Mouse (Mus musculus) ovary, postnatal 10 days (tissue): ENCODE data around the gene Ddx54.

ENCODE experiments used
- DNase-seq: peaks from one replicate; pipeline ENCODE4 v3.0.0; 2022; ENCODE audit warnings: low spot score

Ddx54 gene

DNA sequence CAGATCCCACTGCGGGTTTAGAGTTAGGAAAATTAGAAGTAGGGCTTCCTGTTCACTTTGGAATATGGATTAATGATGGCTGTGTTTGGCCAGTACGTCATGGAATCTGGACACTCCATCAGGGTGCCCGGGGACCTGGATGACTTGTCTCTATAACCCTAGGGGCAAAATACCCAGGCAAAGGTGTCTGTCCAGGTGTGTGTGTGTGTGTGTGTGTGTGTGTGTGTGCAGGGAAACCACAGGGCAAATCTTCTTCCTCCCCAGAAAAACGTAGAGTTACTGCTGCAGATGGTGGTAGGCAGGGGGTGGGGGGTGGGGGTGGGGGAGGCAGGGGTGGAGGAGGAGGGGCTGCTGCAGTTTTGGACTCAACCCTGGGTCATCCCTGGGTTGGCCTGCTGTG lies 34.8 kb downstream of the Ddx54 start:
- no peak for DNase-seq

DNA sequence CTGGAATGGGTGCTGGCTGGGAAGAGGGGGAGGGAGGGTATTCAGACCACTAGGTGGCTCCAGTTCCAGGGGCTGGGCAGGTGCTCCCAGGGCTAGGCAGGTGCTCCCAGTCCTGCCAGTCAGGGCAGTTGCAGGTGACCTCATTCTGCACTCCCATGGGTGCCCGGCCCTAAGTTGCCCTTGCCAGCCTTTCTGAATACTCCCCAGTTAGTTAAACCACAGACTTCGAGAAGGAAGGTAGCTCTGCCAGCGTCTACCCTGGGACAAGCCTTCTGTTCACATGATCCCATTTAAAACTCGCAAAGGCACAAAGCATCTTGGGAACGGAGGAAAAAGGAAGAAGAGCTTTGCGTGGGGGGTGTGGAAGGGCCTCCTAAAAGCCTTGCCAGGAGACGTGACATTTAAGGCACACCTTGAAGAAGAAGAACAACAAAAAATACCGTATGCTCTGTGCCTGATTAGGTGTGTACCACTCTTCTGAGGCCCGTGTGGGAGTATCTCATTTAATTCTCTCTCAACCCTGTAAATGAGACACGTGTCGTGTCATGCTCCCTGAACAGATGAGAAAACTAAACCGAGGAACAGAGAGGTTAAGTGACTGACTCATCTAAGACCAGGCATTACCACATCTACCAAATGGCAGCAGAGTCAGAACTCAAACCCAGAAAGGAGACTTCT lies 35.4 kb downstream of the Ddx54 start:
- no peak for DNase-seq

DNA sequence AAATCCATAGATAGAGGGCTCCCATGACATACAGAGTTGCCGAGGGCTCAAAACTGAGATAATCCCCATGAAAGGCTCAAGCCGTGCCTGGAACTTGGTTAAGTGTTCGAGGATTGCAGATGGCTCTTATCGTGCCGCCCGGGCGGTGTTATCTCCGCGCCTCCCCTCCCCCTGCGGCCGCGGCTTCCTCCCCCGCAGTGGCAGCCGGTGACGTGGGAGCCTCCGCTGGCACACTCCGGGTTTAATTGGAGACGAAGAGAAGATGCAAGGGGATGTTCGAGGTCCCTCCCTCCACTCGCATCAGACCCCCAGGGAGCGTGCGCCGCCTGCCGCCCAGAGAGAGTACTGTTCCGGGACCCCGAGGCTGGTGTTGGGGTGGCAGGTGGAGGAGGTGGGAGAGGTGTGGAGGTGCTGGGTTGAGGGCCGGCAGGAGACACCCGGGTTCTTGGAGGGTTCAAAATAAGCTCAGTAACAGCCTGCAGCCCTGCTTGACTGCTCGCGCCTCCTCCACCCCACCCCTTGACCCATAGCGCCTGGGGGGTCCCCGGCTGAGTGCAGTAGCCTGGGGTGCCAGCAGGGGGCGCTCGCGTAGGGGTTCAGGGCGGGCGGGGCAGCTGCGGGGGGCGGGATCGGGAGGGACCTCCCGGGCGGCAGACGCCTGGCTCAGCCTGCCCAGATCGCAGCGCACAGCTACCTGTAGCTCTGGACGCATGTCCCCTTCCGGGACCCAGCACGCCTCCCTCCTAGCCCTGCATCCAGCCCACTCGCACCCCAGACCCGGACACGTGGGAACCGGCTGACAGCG lies 36.2 kb downstream of the Ddx54 start, which contains the start of gene Rasal1:
Rasal1 (plus strand) TSS at position 244 of the 805 bp plus-strand sequence.
- no peak for DNase-seq

DNA sequence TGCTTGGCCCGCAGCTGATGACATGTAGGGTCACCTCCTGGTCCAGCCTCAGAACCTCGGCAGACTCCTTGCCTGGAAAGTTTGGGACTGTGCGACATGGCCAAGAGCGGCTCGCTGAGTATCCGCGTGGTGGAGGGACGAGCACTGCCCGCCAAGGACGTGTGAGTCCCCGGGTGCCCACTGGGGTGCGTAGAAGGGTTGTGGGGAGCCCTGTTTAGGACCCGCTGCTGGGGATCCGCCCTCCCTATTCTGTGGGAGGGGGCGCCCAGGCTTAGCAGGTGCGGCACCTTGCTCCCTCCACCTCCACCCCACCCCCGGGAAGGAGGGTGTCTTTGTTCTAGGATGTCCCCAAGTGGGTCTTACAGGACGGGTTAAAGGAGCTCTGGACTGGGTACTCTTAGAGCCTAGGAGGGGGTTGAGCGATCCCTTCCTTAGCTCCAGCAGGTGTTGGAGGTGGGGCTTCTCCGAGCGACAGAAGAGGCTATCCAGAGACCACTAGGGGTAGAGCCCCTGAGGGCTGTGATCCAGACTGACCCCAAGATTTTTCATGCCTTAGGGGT lies 36.9 kb downstream of the Ddx54 start:
- DNase-seq = no peak

DNA sequence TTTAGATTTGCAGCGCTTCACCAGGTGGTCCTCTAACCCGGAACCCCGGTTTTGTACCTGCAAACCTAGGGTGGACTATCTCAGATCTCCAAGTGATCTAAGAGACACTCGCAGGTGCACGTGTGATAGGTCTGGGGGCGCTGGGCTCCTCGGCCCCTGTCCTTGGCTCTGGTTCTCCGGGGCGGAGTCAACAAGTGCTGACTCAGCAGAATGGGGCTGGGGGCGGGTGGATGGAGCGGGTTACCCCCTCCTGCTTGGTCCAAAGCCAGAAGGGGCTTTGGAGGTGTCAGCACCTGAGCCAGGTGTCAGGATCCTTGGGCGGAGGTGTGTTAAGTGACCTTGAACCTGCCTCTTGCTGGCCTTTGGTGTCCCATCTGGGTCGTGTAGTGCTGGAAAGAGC lies 37.4 kb downstream of the Ddx54 start:
- DNase-seq = no peak

DNA sequence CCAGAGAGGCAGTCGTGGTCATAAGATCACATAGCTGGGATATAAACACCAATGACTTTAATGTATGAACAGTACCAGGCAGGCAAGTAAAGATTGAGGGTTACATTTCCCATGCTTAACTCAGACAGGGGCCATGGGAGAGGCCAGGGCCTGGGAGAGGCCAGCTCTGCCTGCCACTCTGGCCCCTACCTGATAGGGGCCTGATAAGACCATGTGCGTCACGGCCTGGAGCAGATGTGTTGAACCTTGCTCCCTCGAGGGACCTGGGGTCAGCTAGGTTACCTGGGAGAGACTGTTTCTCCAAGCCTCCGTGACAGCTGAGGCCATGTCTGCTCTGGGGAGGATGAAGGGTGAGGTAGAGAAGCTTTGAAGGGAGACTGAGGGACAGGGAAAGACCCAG lies 38.7 kb downstream of the Ddx54 start:
- no peak for DNase-seq

DNA sequence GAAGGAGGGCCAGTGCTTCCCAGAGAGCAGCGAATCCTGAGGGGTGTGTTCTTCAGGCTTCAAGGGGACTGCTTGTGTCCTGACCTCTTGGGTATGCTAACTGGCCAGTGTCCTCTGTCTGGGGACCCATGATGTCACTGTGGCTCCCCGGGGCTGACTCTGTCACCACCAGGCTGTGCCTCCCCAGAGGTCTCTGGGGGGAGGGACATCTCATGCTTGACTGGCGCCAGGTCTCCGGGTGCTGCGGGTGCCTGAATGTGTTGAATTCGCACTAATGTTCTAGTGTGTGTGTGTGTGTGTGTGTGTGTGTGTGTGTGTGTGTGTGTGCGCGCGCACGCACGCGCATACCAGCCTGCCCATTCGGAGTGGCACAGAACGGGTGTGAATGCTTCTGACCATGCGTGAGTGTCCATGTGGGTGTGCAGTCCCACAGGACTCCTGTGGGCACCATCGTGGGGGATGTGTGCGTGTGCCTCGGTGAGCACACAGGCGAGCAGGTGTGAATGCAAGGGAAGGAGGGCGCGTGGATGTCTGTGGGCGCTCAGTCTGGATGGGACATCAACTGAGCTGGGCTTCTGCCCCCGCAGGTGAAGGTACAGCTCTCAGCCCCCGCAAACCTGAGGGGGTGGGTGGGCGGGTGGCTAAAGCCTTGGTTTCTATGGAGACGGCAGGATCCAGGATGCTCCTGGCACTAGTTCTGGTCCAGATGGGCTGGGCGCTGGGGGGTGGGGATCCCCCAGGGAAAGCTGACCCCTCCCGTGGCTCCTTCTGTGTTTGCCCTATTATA lies 40.6 kb downstream of the Ddx54 start:
- DNase-seq = no peak

DNA sequence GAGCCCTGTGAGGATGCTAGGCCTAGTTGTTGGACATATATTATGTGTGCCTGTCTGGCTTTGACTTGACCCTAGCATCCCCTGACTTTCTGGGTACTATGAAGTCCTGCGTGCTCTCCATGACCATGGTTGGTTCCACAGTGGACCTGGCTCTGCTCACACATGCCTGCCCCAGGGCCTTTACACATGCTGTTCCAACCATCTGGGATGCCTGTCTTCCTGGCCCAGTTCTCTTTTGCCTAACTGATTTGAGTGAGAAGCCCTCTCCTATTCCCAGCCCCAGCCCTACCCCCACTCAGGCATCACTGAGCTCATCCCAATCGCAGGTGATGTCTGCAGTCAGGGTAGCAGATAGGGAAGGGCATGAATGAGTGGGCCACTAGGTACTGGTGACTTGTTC lies 41.3 kb downstream of the Ddx54 start:
- DNase-seq = no peak

DNA sequence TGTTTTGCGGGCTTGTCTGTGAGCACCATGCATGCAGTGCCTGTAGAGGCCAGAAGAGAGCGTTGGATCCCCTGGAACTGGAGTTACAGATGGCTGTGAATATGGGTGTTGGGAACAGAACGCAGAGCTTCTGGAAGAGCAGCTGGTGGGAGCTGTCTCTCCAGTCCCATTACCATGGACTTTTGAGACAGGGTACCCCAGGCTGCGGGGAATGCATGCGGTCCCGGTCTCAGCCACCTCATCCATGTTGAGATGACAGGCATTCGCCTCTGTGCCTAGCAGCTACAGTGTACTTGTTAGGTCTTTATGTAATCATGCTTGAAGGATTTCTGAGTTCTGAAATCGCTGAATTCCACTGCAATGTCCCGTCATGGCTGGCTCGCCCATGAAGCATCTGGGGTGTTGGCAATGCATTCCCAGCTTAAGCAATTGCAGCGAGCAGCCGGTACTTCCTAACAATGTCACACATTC lies 43.8 kb downstream of the Ddx54 start:
- no peak for DNase-seq

DNA sequence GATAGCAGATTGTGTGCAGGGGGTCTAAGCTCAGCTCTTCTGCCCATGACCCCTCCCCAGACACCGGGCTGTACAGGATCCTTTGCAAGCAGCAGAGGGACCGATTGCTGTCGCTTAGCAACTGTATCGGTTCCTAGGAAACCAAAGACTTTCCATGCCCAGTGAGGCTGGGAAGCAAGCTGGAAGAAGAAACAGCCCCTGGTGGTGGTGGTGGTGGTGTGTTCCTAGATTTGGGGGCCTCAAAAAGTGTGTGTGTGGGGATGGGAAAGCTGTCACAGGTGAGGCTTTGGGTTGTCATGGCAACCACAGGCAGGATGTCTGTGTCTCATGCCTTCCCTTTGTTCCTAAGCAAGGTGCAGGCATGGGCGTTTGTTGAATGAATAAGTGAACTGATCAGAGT lies 48.3 kb downstream of the Ddx54 start:
- DNase-seq = no peak

DNA sequence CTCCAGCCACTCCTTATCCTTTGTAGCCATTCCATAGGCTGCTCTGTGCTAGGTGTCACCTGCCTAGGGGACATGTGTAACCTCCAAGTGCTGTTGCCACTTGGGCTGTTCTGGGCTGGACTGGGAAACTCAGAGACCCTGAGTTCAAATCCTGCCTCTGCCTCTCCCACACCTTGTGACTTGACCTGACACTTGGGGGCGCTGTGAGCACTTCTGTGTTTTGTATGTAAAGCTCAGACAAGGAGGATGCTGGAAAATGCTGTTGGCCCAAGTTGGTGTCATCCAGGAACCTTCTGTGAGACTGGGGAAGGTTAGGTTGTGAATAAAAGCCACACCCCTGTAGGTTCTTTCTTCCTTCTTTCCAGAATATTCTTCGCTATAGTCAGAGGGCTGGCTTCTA lies 52.3 kb downstream of the Ddx54 start:
- no peak for DNase-seq

DNA sequence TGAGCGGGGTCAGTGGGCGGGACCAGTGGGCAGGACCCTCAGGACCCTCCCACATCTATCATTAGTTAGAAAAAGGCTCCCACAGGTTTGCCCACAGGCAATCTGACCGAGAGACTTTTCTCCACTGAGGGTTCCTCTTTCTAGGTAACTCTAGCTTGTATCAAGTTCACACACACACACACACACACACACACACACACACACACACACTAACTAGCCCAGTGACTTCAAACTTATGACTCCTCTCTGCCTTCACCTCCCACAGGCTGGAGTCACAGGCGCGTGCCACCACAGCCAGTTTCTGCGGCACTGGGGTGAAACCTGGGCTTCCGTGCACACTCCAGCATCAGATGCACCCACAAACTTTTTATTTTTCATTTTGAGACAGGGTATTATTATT lies 56.2 kb downstream of the Ddx54 start:
- DNase-seq = no peak

DNA sequence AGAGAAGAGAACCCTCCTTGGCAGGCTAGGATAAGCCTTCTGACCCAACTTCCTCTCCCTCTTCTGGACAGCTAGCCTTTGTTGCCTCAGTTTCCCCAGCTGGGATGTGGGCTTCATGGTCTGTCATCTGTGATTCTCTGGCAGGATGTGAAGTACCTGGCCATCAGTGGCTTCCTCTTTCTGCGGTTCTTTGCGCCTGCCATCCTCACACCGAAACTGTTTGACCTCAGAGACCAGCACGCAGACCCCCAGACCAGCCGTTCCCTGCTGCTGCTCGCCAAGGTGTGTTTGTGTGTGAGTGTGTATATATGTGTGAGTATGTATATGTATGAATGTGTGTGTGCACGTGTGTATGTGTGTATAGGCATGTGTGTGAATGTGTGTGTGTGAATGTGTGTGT lies 57.6 kb downstream of the Ddx54 start:
- no peak for DNase-seq

DNA sequence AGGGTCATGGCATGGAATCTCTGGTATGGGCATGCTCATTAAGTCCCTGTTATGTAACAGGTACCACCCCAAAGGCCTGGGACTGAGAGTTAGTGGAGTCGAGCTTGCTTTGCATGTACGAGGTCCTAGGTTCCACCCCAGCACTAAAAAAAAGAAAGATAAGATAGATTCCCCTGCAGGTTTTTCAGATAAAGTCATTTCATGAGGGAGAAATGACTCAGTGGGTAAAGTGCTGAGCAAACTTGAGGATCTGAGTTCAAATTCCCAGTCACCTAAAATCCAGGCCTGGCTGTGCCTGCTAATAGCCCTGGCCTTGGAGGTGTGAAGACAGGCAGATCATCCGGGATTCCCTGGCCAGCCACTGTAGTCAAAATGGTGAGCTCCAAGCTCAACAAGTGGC lies 59.3 kb downstream of the Ddx54 start:
- no peak for DNase-seq

DNA sequence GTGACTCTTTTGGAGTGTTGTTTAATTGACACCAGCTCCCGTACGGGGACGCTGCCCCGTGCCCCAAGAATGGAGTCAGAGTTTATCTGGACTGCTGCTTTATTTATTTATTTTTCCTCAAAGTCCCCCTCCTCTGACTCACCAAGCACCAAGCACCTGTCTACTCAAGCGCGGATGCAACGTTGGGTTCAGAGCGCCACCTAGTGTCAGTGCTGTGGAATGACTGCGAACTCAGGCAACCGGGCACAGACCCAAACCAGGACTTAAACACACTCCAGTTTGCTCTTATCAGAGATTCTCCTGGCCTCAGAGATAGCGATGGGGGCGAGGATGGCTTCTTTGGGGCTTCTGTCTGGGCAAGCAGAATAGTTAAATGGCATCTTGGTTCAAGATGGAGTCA lies 61.1 kb downstream of the Ddx54 start:
- no peak for DNase-seq

DNA sequence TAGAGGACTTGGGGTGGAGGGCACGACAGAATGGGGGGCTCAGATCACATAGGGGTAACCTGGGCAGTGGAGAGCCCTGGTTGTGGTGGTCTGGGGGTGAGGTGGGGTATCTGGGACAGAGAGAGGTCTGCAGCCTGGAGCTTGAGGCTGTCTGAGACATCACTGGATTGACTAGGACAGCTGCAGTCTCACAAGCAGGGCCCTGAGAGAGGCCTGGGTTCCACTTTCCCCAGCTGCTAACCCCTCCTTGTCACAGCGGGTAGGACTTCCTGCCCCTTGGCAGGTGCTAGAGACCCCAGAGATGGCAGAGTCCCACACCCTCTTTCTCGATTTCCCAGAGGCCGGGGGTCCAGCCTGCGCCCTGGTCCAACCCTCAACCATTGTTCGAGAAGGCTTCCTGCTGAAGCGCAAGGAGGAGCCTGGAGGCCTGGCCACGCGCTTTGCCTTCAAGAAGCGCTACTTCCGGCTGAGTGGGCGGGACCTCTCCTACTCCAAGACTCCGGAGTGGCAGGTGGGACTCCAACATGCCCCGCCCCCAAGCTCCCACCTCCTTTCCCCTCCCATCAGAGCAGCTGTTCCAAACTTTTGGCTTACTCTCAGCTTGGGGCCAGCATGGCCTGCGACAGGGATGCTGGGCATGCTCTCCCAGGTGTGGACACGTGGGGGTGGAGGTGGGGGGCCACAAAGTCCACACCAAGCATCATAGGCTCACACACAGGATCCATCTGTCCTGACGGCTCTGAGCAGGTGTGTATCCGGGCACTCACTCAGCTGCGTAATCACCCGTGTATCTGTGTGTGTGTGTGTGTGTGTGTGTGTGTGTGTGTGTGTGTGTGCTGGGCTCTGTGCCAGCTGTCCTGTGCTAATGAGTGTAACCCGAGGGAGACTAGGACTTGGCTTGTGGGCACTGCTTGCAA lies 61.9 kb downstream of the Ddx54 start:
- no peak for DNase-seq

DNA sequence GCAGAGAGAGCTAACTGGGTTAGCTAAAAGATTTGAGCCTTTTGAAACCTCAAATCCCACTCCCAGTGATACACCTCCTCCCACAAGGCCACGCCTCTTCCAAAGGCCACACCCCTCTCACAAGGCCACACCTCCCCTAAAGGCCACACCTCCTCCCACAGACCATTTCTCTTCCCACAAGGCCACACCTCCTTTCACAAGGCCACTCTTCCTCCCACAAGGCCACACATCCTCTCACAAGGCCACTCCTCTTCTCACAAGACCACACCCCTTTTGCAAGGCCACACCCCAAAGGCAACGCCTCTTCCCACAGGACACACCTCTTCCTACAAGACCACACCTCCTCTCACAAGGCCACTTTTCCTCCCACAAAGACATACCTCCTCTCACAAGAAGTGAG lies 65.0 kb downstream of the Ddx54 start:
- no peak for DNase-seq
